Mouse (Mus musculus) gastrocnemius, adult 2 months (tissue): ENCODE measurements around the gene Polr2h. TPM values are rescaled to one million over a fixed set of nuclear protein-coding genes. Genes with fewer than 3 reads are reported as not detected.

ENCODE experiments used
- DNase-seq: peaks from one replicate; pipeline ENCODE4 v3.0.0; 2022
- H3K27ac ChIP-seq: fragments of 200-600 bp; 2 replicates; pipeline ENCODE4 v1.8.1; 2022; ENCODE audit warnings: mild to moderate bottlenecking
- H3K4me3 ChIP-seq: fragments of 200-600 bp; 2 replicates; pipeline ENCODE4 v1.8.1; 2022; ENCODE audit warnings: mild to moderate bottlenecking, moderate library complexity
- CTCF ChIP-seq: fragments of 200-600 bp; IDR thresholded peaks from 2 replicates; pipeline ENCODE4 v1.8.1; 2022; ENCODE audit warnings: antibody characterized with exemption, mild to moderate bottlenecking, moderate library complexity
- intact Hi-C: fragments of 180-260 bp; cut with DNase I; formaldehyde crosslinking; loops from one replicate; pipeline ENCODE4 v1.15.1; 2025
- total RNA-seq, 2 experiments: library from RNA; stranded (reverse); gene quantifications; 2 replicates each; pipeline ENCODE4 v1.2.3; 2021

Polr2h gene
- total RNA-seq, 2 experiments from 2014 or later, result 7.6 to 9.2 TPM

- peak; percentile 88 for DNase-seq
- TF ChIP-seq CTCF, result no peak
- Histone ChIP-seq H3K4me3 (peak within 1 kb of the TSS; percentile 92), H3K27ac (peak within 1 kb of the TSS; percentile 91)
- intact Hi-C loops, result no loop called here
Observed at GRCm38 (mm10) chr16:20732925-20733730, 15.7 kb downstream of the Polr2h start, which contains the start of gene Chrd. Gene Chrd, plus strand, starts transcription at chr16:20733127.

GRCm38 (mm10) chr16:20733731-20734730, 16.6 kb downstream of the Polr2h start, which contains the start of gene Thpo:
Gene Thpo, minus strand, starts transcription at chr16:20734511.
- Histone ChIP-seq H3K4me3 (peak within 1 kb of the TSS; percentile 92), H3K27ac (peak within 1 kb of the TSS; percentile 91)
- DNase-seq, result no peak
- intact Hi-C loops, result no loop called here
- TF ChIP-seq CTCF, result no peak

DNA sequence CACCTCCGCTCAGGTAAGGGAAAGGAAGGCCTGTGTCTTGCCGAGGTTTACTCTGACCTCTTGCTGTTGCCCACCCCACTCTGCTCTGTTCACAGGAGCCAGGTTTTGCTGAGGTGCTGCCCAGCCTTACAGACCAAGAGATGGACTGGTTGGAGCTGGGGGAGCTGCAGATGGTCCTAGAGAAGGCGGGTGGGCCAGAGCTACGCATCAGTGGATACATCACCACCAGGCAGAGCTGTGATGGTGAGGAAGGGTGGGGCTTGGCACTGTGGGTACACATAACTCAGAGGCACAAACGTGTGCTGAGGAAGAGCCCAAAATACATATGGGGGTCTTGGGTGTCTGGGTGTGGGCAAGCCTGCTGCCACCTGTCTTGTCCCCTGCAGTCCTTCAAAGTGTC, 18.2 kb downstream of the Polr2h start:
- Histone ChIP-seq H3K4me3 (no peak overlapping the region), H3K27ac (no peak overlapping the region)
- intact Hi-C loops, result no loop called here
- TF ChIP-seq CTCF, result no peak
- DNase-seq, result no peak

- Histone ChIP-seq H3K4me3 (no peak overlapping the region), H3K27ac (no peak overlapping the region)
- no peak for DNase-seq
- TF ChIP-seq CTCF, result no peak
- intact Hi-C loops, result no loop called here
Observed at GRCm38 (mm10) chr16:20736168-20736567, 18.7 kb downstream of the Polr2h start.

DNA sequence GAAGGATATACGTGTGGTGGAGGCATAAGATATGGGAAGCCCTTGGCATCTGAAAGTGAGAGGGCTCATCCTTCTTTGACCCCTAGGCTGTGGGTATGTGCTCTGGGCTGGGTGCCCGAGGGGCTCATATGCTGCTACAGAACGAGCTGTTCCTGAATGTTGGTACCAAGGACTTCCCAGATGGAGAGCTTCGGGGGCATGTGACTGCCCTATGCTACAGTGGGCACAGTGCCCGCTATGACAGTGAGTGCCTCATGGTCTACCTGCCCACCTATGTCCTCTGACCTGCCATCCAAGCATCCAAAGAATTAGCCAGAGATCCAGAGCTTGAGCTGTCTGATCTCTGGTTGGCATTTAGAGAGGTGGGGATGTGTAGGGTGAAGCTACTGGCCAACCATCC, 19.4 kb downstream of the Polr2h start:
- H3K27ac ChIP-seq, result no peak overlapping the region
- intact Hi-C loops, result no loop called here
- H3K4me3 ChIP-seq, result no peak overlapping the region
- no peak for TF ChIP-seq CTCF
- DNase-seq, result no peak

GRCm38 (mm10) chr16:20739845-20740244, 22.4 kb downstream of the Polr2h start:
- intact Hi-C loops, result no loop called here
- H3K4me3 ChIP-seq, result no peak overlapping the region
- no peak overlapping the region for H3K27ac ChIP-seq
- no peak for DNase-seq
- no peak for TF ChIP-seq CTCF

GRCm38 (mm10) chr16:20746641-20747040, 29.2 kb downstream of the Polr2h start:
- peak overlapping the region; percentile 80 for H3K27ac ChIP-seq
- DNase-seq, result peak; percentile 87
- intact Hi-C loops, result no loop called here
- no peak for TF ChIP-seq CTCF
- H3K4me3 ChIP-seq, result peak overlapping the region; percentile 38

- intact Hi-C loops, result no loop called here
- no peak for TF ChIP-seq CTCF
- H3K27ac ChIP-seq, result peak overlapping the region; percentile 46; the same call in 1 of the 2 replicates
- no peak overlapping the region for H3K4me3 ChIP-seq
- DNase-seq, result no peak
Observed at GRCm38 (mm10) chr16:20750518-20750917, 33.1 kb downstream of the Polr2h start.

DNA sequence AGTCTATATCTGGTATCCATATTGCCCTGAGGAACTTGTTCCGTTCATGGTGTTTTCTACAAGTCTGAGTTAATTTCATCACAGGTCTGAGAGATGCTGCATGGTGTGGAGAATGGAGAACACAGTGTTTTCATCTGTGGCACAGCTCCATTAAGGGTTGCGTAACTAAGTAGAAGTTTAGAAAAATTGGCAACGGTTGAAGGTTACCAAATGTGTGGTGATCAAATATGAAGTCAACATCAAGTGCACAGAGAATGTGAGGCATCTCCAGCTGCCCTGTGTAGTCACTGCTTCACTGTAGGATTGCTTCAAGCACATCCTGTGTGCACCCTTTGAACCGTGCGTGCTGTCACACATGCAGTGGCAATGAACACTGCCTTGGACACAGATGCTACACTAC, 38.6 kb downstream of the Polr2h start:
- no peak for TF ChIP-seq CTCF
- DNase-seq, result peak; percentile 45
- Histone ChIP-seq H3K27ac (0 out of 2 replicates have a peak overlapping the region, but pooled peaks have one; percentile 12), H3K4me3 (no peak overlapping the region)
- intact Hi-C loops, result no loop called here

DNA sequence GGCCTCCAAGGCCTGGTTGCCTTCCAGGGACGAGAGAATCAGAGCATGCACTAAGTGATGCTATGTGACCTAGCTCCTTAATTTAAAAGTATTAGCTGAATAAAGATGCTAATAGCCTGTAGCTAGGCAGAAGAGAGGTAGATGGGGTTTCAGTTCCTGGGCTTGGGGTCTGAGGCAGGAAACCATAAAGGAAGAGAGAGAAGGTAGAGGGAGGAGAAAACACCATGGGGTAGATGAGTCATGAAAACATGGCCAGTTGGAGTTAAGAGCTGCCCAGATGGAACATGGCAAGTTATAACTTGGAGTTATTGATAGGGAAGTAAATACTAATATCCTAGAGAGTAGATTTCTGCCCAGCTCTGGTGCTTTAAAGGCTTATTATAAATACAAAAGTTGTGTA, 39.9 kb downstream of the Polr2h start:
- no peak for TF ChIP-seq CTCF
- intact Hi-C loops, result no loop called here
- Histone ChIP-seq H3K27ac (no peak overlapping the region), H3K4me3 (no peak overlapping the region)
- DNase-seq, result no peak

GRCm38 (mm10) chr16:20761681-20762080, 44.2 kb downstream of the Polr2h start:
- peak; percentile 67 for TF ChIP-seq CTCF
- DNase-seq, result peak; percentile 48
- H3K4me3 ChIP-seq, result no peak overlapping the region
- H3K27ac ChIP-seq, result no peak overlapping the region
- intact Hi-C loops, result loop anchor here (2.0 to 5.0 kb wide), 2 partner anchors 37 to 264 kb away; partner anchors contain the start of gene Eif2b5

DNA sequence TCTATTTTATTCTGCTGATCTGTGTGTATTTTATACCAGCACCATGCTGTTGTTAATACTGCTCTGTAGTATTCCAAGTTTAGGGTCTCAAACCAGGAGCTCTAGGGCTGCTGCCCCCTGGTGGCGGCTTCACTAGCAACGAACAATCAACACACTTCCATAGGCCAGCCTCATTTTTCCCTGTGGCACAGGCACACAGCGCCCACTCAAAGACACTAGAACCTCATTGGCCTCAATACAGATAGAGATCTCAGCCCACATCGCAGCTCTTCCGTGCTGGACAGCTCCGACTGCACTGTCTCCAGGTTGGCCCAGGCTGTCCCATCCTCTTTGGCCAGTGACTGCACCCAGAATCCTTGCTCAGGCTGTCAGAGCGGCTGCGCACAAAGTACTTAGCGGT, 47.8 kb downstream of the Polr2h start:
- DNase-seq, result peak; percentile 64
- peak; percentile 78 for TF ChIP-seq CTCF
- intact Hi-C loops, result no loop called here

More for the DNA sequence above, 47.8 kb downstream of the Polr2h start:
- no peak overlapping the region for H3K27ac ChIP-seq
- H3K4me3 ChIP-seq, result no peak overlapping the region

Other genes starting within 250 kb of the Polr2h start
- 10 to 100 TPM; 55.7 to 62.8 TPM for gene Eif2b5, start 218.8 kb upstream of the Polr2h start, total RNA-seq
- gene Dvl3, start 200.7 kb upstream of the Polr2h start, total RNA-seq, result 10 to 100 TPM; 30.7 to 31.3 TPM
- gene Ap2m1, start 182.2 kb upstream of the Polr2h start, total RNA-seq, result 100 to 1,000 TPM; 137 to 157 TPM
- 10 to 100 TPM; 59.8 to 70.7 TPM for gene Abcf3, start 169.1 kb upstream of the Polr2h start, total RNA-seq
- gene Vwa5b2, start 128.2 kb upstream of the Polr2h start, total RNA-seq, result under 1 TPM; 0.08 to 0.20 TPM
- gene Eef1akmt4, start 106.1 kb upstream of the Polr2h start, total RNA-seq, result 1 to 10 TPM; 3.4 to 6.3 TPM
- gene Gm49333, start 106.1 kb upstream of the Polr2h start, total RNA-seq, result not detected
- 10 to 100 TPM; 13.4 to 14.6 TPM for gene Alg3, start 105.9 kb upstream of the Polr2h start, total RNA-seq
- 1 to 10 TPM; 1.1 to 1.3 TPM for gene Camk2n2, start 96.4 kb upstream of the Polr2h start, total RNA-seq
- under 1 TPM in 1 of 2 experiments, not detected in 1; 0.42 TPM for gene Ece2, start 87.8 kb upstream of the Polr2h start, total RNA-seq
- 100 to 1,000 TPM; 223 to 253 TPM for gene Psmd2, start 66.0 kb upstream of the Polr2h start, total RNA-seq
- 100 to 1,000 TPM; 428 to 462 TPM for gene Eif4g1, start 49.4 kb upstream of the Polr2h start, total RNA-seq
- 10 to 100 TPM; 46.0 to 62.9 TPM for gene Fam131a, start 24.4 kb upstream of the Polr2h start, total RNA-seq
- gene Clcn2, start 81 bp downstream of the Polr2h start, total RNA-seq, result 1 to 10 TPM in 1 of 2 experiments, under 1 TPM in 1; 0.89 to 1.0 TPM
- 1 to 10 TPM; 2.9 to 3.6 TPM for gene Chrd, start 15.5 kb downstream of the Polr2h start, total RNA-seq
- gene Thpo, start 16.8 kb downstream of the Polr2h start, total RNA-seq, result 1 to 10 TPM; 5.1 to 6.3 TPM